Mouse (Mus musculus) heart, adult 9 months (tissue): Measurements from ENCODE around the gene Zfp560.
"Not testable (repeated sequence)": the region's sequence is repeated elsewhere in the genome, so short reads cannot be mapped to it uniquely, and the experiment has no call there.

Experiments
- DNase-seq, 2 experiments: peaks; one replicate each; pipeline ENCODE4 v3.0.0; 2022; ENCODE audit warnings: low spot score in 2 of 2

The Zfp560 gene

DNA sequence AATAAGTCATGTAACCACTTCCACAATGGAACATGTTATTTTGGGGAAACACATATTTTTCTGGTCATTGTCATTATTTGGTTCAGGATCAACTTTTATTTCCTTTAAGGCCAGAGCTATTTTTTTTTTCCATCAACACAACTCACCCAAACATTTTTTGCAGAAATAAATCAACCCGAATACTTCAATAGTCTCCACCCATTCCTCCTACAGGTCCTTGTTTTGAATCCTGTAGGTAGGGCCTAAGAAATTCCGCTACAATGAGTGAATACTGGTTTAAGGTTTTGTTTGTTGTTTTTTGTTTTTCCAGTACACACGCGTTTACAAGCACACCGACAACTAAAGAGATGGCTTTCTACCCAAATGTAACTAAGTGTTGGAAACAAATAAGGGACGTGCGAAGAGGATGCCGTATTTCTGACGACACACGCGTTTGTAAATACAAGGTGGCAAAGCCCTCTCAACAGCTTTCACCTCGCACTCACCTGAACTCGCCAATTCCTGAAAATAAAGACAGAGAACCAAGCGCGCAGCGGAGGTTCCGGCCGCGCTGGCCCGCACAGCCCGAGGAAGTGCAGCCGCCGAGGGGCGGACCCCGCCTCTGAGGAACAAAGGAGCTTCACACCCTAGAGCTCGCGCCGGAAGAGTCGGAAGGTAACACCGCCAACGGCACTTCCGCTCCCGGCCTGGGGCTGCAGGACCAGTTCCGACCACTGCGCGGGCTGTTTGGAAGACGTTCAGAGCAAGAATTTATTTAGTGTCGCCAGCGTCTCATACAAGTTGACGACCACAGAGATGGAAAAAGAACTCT lies at the start of gene Zfp560:
Gene Zfp560, minus strand, starts transcription at position 646 of the 811 bp plus-strand sequence.
- DNase-seq = peak; percentile 76 to 84

DNA sequence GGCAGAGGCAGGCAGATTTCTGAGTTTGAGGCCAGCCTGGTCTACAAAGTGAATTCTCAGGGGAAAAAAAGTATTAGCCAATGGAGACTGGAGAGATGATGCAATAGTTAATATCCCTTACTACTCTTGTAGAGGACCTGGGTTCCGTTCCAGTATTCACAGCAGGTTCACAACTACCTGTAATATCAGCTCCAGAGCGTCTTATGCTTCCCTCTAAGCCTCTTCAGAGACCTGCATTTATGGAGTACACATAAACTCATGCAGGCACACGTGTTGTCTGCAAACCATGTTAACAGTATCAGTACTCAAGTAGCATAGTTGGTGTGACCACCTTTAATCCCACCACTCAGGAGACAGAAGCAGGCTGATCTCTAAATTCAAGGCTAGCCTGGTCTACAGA lies 45.0 kb upstream of the Zfp560 start:
- DNase-seq = no peak

GRCm38 (mm10) chr9:20411460-20411859 lies 26.5 kb upstream of the Zfp560 start:
- DNase-seq = no peak

DNA sequence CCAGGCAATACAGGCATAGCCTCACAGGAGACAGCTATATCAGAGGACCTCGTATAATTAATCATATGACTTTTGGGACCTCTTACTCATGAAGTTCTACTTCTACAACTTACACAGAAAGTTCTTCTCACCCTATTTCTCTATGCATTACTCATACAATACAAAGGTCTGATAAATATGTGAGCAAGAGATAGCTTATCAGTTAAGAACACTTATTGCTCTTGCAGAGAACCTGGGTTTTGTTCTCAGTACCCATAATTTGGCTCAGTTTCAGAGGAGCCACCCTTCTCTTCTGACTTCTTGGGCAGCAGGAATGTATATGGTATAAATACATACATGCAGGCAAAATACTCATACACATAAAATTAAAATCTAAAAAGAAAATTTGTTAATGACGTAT lies 24.3 kb upstream of the Zfp560 start:
- no peak for DNase-seq

GRCm38 (mm10) chr9:20385343-20385703 lies 346 bp upstream of the Zfp560 start:
- no peak for DNase-seq

DNA sequence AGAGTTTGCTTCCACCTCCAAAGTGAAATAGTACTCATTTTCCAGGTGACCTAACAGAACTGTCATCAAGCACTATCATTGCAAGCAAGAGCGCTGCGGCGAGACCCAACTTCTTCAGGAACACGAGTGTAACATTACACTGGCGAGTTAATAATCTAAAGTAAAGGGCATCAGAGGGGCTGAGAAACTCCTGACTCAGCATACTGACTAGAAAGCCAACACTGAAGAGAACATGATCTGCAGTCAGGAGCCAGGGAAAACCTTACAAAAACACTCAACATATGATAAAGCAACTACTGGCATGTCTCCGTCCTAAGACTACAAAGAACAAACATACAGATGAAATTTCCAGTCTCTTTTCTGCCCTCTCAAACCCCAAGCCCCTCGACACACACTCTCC lies 1.3 kb downstream of the Zfp560 start:
- DNase-seq = no peak

GRCm38 (mm10) chr9:20374712-20375111 lies 10.3 kb downstream of the Zfp560 start:
- DNase-seq = no peak

DNA sequence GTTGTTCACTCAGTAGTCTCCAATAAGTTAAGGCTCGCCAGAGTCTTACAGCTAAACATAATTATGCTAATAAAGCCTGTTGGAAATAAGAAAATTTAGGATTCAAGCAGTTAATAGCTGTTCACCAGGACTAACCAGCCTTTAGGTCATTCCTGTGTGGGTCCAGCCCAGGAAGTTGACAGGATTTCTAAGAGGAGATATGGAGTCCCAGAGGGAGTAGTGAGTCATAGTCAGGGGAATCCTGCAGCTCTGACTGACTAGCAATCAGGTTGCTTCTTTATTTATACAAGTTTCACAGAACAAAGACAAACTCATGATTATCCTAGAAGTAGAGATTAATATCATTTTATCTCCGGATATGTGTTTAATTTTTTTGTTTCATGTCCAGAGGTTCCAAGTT lies 17.7 kb downstream of the Zfp560 start:
- no peak for DNase-seq

DNA sequence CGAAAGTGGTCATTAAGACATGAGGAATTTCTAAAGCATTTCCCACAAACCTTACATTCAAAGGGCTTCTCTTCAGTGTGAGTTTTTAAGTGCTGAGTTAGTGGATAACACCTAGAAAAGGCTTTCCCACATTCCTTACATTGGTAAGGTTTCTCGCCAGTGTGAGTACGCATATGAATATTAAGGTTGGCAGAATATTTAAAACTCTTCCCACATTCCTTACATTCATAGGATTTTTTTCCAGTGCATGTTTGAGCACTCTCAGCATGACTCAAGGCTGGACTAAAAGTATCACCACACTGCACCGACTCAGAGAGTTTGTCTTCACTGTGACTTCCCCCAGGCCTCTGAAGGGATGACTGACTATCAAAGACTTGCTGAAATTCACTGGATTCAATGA lies 36.5 kb downstream of the Zfp560 start:
- no peak for DNase-seq

GRCm38 (mm10) chr9:20335994-20336393 lies 49.0 kb downstream of the Zfp560 start, which contains the start of gene Olfr18:
Olfr18 (minus strand) TSS chr9:20336094.
- DNase-seq = no peak

DNA sequence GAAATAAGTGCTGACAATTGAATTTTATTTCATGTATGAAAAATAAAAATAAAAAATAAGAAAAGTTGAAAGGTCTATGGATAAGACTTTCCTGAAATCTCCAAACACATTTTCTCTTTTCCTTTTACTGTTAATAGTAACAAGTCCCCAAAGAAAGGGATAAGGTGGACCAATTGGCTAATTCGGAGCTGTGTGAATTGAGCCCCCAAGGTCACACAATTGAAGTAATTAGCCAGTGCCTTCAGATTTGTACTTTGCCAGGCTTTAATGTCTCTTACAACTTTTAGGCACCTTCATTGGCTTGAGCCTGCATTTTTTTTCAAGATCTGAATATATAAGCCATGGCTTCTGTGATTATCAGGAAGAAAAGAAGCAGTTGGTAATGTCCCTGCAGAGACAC lies 86.7 kb downstream of the Zfp560 start, which contains the start of gene Olfr873:
Gene Olfr873, plus strand, starts transcription at position 301 of the 400 bp plus-strand sequence.
- no peak for DNase-seq

DNA sequence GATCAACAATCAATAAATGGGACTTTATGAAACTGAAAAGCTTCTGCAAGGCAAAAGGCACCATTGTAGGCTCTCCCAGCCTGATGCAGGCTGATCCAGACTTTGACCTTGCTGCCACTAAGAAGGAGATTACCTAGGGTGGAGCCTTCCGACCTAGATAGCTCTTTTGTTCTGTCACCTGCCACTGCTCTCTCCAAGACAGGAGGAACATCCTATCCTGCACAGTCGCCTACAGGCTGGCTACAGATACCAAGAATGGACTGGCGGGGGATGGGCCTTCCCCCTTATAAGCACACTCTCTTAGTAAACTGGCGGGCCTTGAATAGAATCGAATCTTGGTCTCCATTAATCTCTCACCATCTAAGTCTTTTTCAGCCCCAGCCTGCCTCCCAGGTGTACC lies 89.4 kb downstream of the Zfp560 start:
- not testable (repeated sequence) for DNase-seq
